Mouse (Mus musculus) CH12.LX (cell line): ENCODE results near the gene Cldn14. TPM values are rescaled to one million over a fixed set of nuclear protein-coding genes. Genes with fewer than 3 reads are reported as not detected.

Experiments
- DNase-seq: peaks from one replicate; pipeline ENCODE4 v3.0.0-alpha.2; 2013; ENCODE audit errors: extremely low read depth
- H3K27ac ChIP-seq: 2 replicates; pipeline ENCODE4 v1.5.1; 2012; ENCODE audit warnings: low read depth, mild to moderate bottlenecking, control low read depth, moderate library complexity; ENCODE audit not compliant: insufficient read depth
- H3K27me3 ChIP-seq: replicated peaks from 2 replicates; pipeline ENCODE3; 2012; ENCODE audit warnings: inconsistent platforms
- H3K36me3 ChIP-seq, 2 experiments: replicated peaks in 1 of 2; 2 replicates each; pipeline versions ENCODE3 to v1.6.1; 2012; ENCODE audit warnings: inconsistent platforms in 1 of 2, low read length in 1 of 2, mild to moderate bottlenecking in 1 of 2, mixed read lengths in 1 of 2, moderate library complexity in 1 of 2; ENCODE audit not compliant: control insufficient read depth in 1 of 2, insufficient read depth in 1 of 2
- H3K4me1 ChIP-seq, 2 experiments: 2 replicates each; pipeline ENCODE4 v1.6.1; 2012; ENCODE audit warnings: inconsistent platforms in 1 of 2, moderate library complexity in 1 of 2; ENCODE audit not compliant: insufficient read depth in 2 of 2, control insufficient read depth in 1 of 2
- H3K4me2 ChIP-seq: 2 replicates; pipeline ENCODE4 v1.6.1; 2012; ENCODE audit warnings: low read depth, mild to moderate bottlenecking, control low read depth; ENCODE audit not compliant: poor library complexity, insufficient read depth, severe bottlenecking
- H3K4me3 ChIP-seq, 3 experiments: fragments of 150-350 bp in 1 of 3; sonication (generic) in 1 of 3; replicated peaks in 1 of 3; 2 replicates each; pipeline versions ENCODE3 to v1.5.1; 2011 to 2012; ENCODE audit warnings: low read depth in 2 of 3, low read length in 2 of 3, mild to moderate bottlenecking in 2 of 3, moderate library complexity in 2 of 3, control low read depth in 1 of 3, improper control_type of control experiment in 1 of 3, inconsistent platforms in 1 of 3, mixed read lengths in 1 of 3; ENCODE audit not compliant: poor library complexity in 1 of 3
- H3K79me2 ChIP-seq: replicated peaks from 2 replicates; pipeline ENCODE4 v1.6.1; 2012; ENCODE audit warnings: mild to moderate bottlenecking, moderate library complexity; ENCODE audit not compliant: control insufficient read depth, poor library complexity, insufficient read depth, severe bottlenecking; ENCODE audit errors: extremely low read depth
- H3K9ac ChIP-seq: 2 replicates; pipeline ENCODE4 v1.6.1; 2012; ENCODE audit warnings: low read depth, mild to moderate bottlenecking, control low read depth, moderate library complexity; ENCODE audit not compliant: insufficient read depth
- H3K9me3 ChIP-seq: replicated peaks from 2 replicates; pipeline ENCODE3; 2012; ENCODE audit warnings: low read length, inconsistent platforms, mixed read lengths
- CHD1 ChIP-seq: IDR thresholded peaks from 2 replicates; pipeline ENCODE4 v1.6.1; 2012; ENCODE audit warnings: low read depth, low read length, improper control_type of control experiment, inconsistent platforms
- CHD2 ChIP-seq: IDR thresholded peaks from 2 replicates; pipeline ENCODE4 v1.6.1; 2011; ENCODE audit warnings: low read length, improper control_type of control experiment
- EP300 ChIP-seq: IDR thresholded peaks from 2 replicates; pipeline ENCODE4 v1.6.1; 2011; ENCODE audit warnings: low read length, improper control_type of control experiment
- ETS1 ChIP-seq: conservative IDR thresholded peaks from 2 replicates; pipeline ENCODE4 v1.6.1; 2012; ENCODE audit warnings: low read depth, mild to moderate bottlenecking, inconsistent platforms, low read length, improper control_type of control experiment, moderate library complexity
- GABPA ChIP-seq: IDR thresholded peaks from 2 replicates; pipeline ENCODE4 v1.6.1; 2012; ENCODE audit warnings: low read depth, low read length, improper control_type of control experiment, inconsistent platforms; ENCODE audit not compliant: insufficient replicate concordance
- HCFC1 ChIP-seq: IDR thresholded peaks from 2 replicates; pipeline ENCODE4 v1.6.1; 2012; ENCODE audit warnings: low read depth, mild to moderate bottlenecking, inconsistent platforms, low read length, improper control_type of control experiment
- IRF4 ChIP-seq: IDR thresholded peaks from 2 replicates; pipeline ENCODE4 v1.6.1; 2014; ENCODE audit warnings: low read depth, mild to moderate bottlenecking, inconsistent platforms, low read length, improper control_type of control experiment
- JUND ChIP-seq: conservative IDR thresholded peaks from 2 replicates; pipeline ENCODE4 v1.6.1; 2011; ENCODE audit warnings: low read depth, low read length, improper control_type of control experiment
- MAX ChIP-seq: IDR thresholded peaks from 2 replicates; pipeline ENCODE4 v1.6.1; 2011; ENCODE audit warnings: low read length, improper control_type of control experiment
- MEF2A ChIP-seq: IDR thresholded peaks from 2 replicates; pipeline ENCODE4 v1.6.1; 2014; ENCODE audit warnings: low read depth, mild to moderate bottlenecking, inconsistent platforms, low read length, improper control_type of control experiment, borderline replicate concordance
- MXI1 ChIP-seq: IDR thresholded peaks from 2 replicates; pipeline ENCODE4 v1.6.1; 2011; ENCODE audit warnings: mild to moderate bottlenecking, low read depth, low read length, improper control_type of control experiment
- NRF1 ChIP-seq: IDR thresholded peaks from 2 replicates; pipeline ENCODE4 v1.6.1; 2014; ENCODE audit warnings: low read depth, mild to moderate bottlenecking, inconsistent platforms, low read length, improper control_type of control experiment, moderate library complexity
- RCOR1 ChIP-seq: conservative IDR thresholded peaks from 2 replicates; pipeline ENCODE4 v1.6.1; 2012; ENCODE audit warnings: low read depth, mild to moderate bottlenecking, inconsistent platforms, low read length, improper control_type of control experiment
- SIN3A ChIP-seq: IDR thresholded peaks from 2 replicates; pipeline ENCODE4 v1.6.1; 2012; ENCODE audit warnings: low read length, improper control_type of control experiment, inconsistent platforms
- SMC3 ChIP-seq: IDR thresholded peaks from 2 replicates; pipeline ENCODE4 v1.6.1; 2011; ENCODE audit warnings: low read depth, low read length, improper control_type of control experiment
- TCF12 ChIP-seq: IDR thresholded peaks from 2 replicates; pipeline ENCODE4 v1.6.1; 2014; ENCODE audit warnings: low read depth, mild to moderate bottlenecking, inconsistent platforms, low read length, improper control_type of control experiment
- UBTF ChIP-seq: IDR thresholded peaks from 2 replicates; pipeline ENCODE4 v1.6.1; 2012; ENCODE audit warnings: low read depth, mild to moderate bottlenecking, inconsistent platforms, low read length, improper control_type of control experiment, moderate library complexity
- USF1 ChIP-seq: IDR thresholded peaks from 2 replicates; pipeline ENCODE4 v1.6.1; 2014; ENCODE audit warnings: low read depth, mild to moderate bottlenecking, inconsistent platforms, low read length, improper control_type of control experiment
- USF2 ChIP-seq: conservative IDR thresholded peaks from 2 replicates; pipeline ENCODE4 v1.6.1; 2011; ENCODE audit warnings: low read depth, low read length, improper control_type of control experiment
- ZKSCAN1 ChIP-seq: IDR thresholded peaks from 2 replicates; pipeline ENCODE4 v1.6.1; 2012; ENCODE audit warnings: low read depth, inconsistent platforms, low read length, improper control_type of control experiment, borderline replicate concordance
- ZNF384 ChIP-seq: IDR thresholded peaks from 2 replicates; pipeline ENCODE4 v1.6.1; 2012; ENCODE audit warnings: low read depth, low read length, improper control_type of control experiment, inconsistent platforms
- dilution Hi-C: fragments of 300-500 bp; cut with MboI; formaldehyde crosslinking; loops from 2 replicates; pipeline ENCODE4 v1.14.3; 2020; ENCODE audit warnings: low sequenced_read_pairs; ENCODE audit not compliant: extremely low pct_unique_long_range_greater_than_20kb, extremely low pct_ligation_motif_present
- in situ Hi-C: fragments of 300-500 bp; cut with MboI; formaldehyde crosslinking; loops from 3 replicates; pipeline ENCODE4 v1.14.3; 2019; ENCODE audit warnings: low sequenced_read_pairs, low pct_ligation_motif_present, low pct_unique_long_range_greater_than_20kb, mixed read lengths
- polyA plus RNA-seq: library from polyadenylated mRNA; unstranded; fragments of >175 nt; gene quantifications from 2 replicates; pipeline ENCODE4 v1.2.1, GENCODE M21; 2012; ENCODE audit warnings: low read depth; ENCODE audit not compliant: insufficient read length
- total RNA-seq, 2 experiments: library from RNA; depleted of rRNA; stranded (reverse); fragments of 300-350 nt in 1 of 2; fragments of >200 nt in 1 of 2; gene quantifications; 2 replicates each; pipeline ENCODE4 v1.2.3; 2012 to 2014

Gene Cldn14
- total and polyA plus RNA-seq, 3 experiments, result 0.15 to 0.25 (median 0.21) TPM

DNA sequence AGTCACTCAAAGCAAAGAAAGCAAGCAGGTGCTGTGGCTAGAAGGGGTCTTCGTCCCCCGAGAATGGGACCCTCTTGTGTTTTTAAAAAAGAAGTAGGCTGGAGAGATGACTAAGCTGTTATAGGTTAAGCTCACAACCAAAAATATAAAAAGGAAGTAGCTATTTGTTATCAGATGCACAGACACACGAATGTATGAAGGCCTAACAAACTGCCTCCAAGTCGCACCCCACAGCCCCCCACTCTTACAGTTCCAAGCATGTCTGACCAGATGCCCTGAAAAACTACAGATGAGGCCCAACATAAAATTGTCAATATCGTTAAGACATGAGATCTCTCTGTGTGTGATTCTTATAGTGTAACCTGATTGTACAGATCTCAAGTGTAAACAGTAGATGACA, 23.6 kb upstream of the Cldn14 start:
- in situ Hi-C loops, result loop anchor here (10.0 kb wide), 1 partner anchor 223 kb away; no protein-coding TSS in a partner anchor
- Histone ChIP-seq H3K9me3 (no peaks in the 10 kb centered on the region), H3K36me3 (peaks cover 0 to under 1% of the 10 kb centered on the region in 2 experiments), H3K27me3 (no peaks in the 10 kb centered on the region), H3K27ac (no peak overlapping the region), H3K9ac (no peak overlapping the region), H3K79me2 (no peaks in the 10 kb centered on the region), H3K4me1 (peaks cover 5 to 28% of the 10 kb centered on the region in 2 experiments), H3K4me3 (no peak overlapping the region), H3K4me2 (no peak overlapping the region)
- TF ChIP-seq UBTF, result no peak
- no peak for TF ChIP-seq CHD1
- no peak for TF ChIP-seq GABPA
- no peak for TF ChIP-seq JUND
- no peak for TF ChIP-seq NRF1
- no peak for TF ChIP-seq CHD2
- no peak for TF ChIP-seq SIN3A
- TF ChIP-seq IRF4, result no peak
- TF ChIP-seq HCFC1, result no peak
- no peak for TF ChIP-seq USF1
- TF ChIP-seq TCF12, result no peak
- no peak for TF ChIP-seq EP300
- TF ChIP-seq MEF2A, result no peak
- no peak for TF ChIP-seq USF2
- TF ChIP-seq MXI1, result no peak
- no peak for TF ChIP-seq MAX
- TF ChIP-seq SMC3, result no peak
- TF ChIP-seq ZNF384, result no peak
- dilution Hi-C loops, result no loop called here
- no peak for DNase-seq

DNA sequence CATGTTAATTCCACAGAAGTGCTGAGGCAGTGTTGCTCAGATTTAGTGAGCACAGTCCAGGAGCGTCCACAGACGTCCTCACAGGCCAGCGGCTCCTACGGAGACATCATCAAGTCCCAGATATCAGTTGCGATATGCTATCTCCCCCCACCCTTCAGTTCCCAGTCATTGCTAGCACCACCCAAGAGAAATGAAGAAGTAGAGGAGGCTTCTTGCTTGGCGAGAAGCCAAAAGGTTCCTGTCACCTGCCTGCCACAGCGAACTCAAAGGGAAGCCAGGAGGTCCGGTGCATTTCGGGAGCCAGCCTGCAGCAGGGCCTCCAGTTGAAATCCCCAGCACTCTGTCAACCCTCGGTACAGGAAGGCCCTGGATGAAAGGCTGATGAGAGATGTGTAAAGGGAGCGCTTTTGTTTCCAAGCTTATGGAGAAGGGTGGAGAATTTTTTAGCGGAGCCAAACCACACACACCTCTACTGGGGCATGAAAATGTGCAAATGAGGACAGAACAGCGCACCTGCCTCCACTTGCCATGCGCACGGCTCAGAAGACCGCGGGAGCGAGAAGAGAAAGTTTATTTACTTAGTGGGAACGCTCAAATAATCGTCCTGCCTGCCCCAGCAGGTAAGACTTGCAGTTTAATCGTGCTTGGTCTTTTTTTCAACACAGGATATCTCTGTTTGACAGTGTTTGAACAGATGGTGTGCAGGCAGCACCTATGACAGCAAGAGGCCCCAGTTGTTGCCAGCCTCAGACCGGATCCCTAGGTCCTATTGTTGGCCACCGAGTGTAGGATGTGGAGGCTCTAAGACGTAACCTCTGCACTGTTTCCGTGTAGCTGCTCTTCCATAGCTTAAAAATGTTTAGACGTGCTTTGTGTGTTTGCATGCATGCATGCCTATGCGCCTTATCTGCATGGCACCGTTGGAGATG, 15.0 kb upstream of the Cldn14 start:
- Histone ChIP-seq H3K4me2 (no peak overlapping the region), H3K27ac (no peak overlapping the region), H3K27me3 (no peaks in the 10 kb centered on the region), H3K4me3 (no peak overlapping the region), H3K79me2 (no peaks in the 10 kb centered on the region), H3K4me1 (peaks cover 7 to 46% of the 10 kb centered on the region in 2 experiments), H3K36me3 (no peaks in the 10 kb centered on the region), H3K9me3 (peaks cover 18% of the 10 kb centered on the region), H3K9ac (no peak overlapping the region)
- dilution Hi-C loops, result no loop called here
- DNase-seq, result no peak
- in situ Hi-C loops, result loop anchor here (25.0 kb wide), 1 partner anchor 336 kb away; the partner anchor contains the start of gene Cbr3
- TF ChIP-seq RCOR1, result no peak
- TF ChIP-seq MEF2A, result no peak
- no peak for TF ChIP-seq GABPA
- no peak for TF ChIP-seq USF1
- peak; percentile 71 for TF ChIP-seq NRF1
- no peak for TF ChIP-seq ETS1
- TF ChIP-seq ZKSCAN1, result no peak
